Mouse (Mus musculus) adrenal gland, postnatal 36 days (tissue): ENCODE data around the gene Rrp8. TPM values are rescaled to one million over a fixed set of nuclear protein-coding genes. Genes with fewer than 3 reads are reported as not detected.

Experiments
- DNase-seq, 2 experiments: peaks; one replicate each; pipeline ENCODE4 v3.0.0; 2021; ENCODE audit warnings: mixed read lengths in 1 of 2
- total RNA-seq, 2 experiments: library from RNA; stranded (reverse); gene quantifications; 2 replicates each; pipeline ENCODE4 v1.2.3; 2021

The Rrp8 gene
- total RNA-seq, 2 experiments from 2014 or later = 17.9 to 22.5 TPM

GRCm38 (mm10) chr7:105703184-105703583 is 34.0 kb downstream of the Rrp8 start:
- DNase-seq = no peak

- DNase-seq = no peak
These were observed 46.3 kb downstream of the Rrp8 start for GRCm38 (mm10) chr7:105690875-105691274.

- no peak for DNase-seq
These were observed 51.5 kb downstream of the Rrp8 start for GRCm38 (mm10) chr7:105685541-105686197.

Other genes with a start within 250 kb of the Rrp8 start
- 10 to 100 TPM; 47.3 to 53.0 TPM for gene Smpd1, start 183.0 kb downstream of the Rrp8 start, total RNA-seq
- gene Apbb1, start 155.7 kb downstream of the Rrp8 start, total RNA-seq = 10 to 100 TPM; 11.4 to 11.5 TPM
- 1 to 10 TPM in 1 of 2 experiments, under 1 TPM in 1; 0.23 to 1.6 TPM for gene Hpx, start 137.2 kb downstream of the Rrp8 start, total RNA-seq
- gene Trim3, start 103.8 kb downstream of the Rrp8 start, total RNA-seq = 10 to 100 TPM; 24.6 to 30.9 TPM
- 100 to 1,000 TPM; 101 to 139 TPM for gene Timm10b, start 97.3 kb downstream of the Rrp8 start, total RNA-seq
- 10 to 100 TPM; 53.4 to 54.9 TPM for gene Arfip2, start 97.0 kb downstream of the Rrp8 start, total RNA-seq
- gene Gm45799, start 96.8 kb downstream of the Rrp8 start, total RNA-seq = 1 to 10 TPM; 3.9 to 8.4 TPM
- 1 to 10 TPM; 1.6 to 2.3 TPM for gene Dnhd1, start 86.6 kb downstream of the Rrp8 start, total RNA-seq
- 100 to 1,000 TPM; 145 to 159 TPM for gene Ilk, start 793 bp downstream of the Rrp8 start, total RNA-seq
- 100 to 1,000 TPM; 209 to 217 TPM for gene Taf10, start 7.0 kb upstream of the Rrp8 start, total RNA-seq
- 100 to 1,000 TPM in 1 of 2 experiments, 10 to 100 TPM in 1; 99.2 to 113 TPM for gene Tpp1, start 14.8 kb upstream of the Rrp8 start, total RNA-seq
- 1 to 10 TPM; 7.5 to 8.0 TPM for gene Dchs1, start 50.3 kb upstream of the Rrp8 start, total RNA-seq
- gene Mrpl17, start 73.7 kb upstream of the Rrp8 start, total RNA-seq = 100 to 1,000 TPM; 202 to 215 TPM
- gene Gm4070, start 216.6 kb upstream of the Rrp8 start, total RNA-seq = 10 to 100 TPM in 1 of 2 experiments, 1 to 10 TPM in 1; 6.9 to 13.8 TPM